Mouse (Mus musculus) ES-Bruce4 (cell line): ENCODE results near the gene Tex52.

Source experiments
- CTCF ChIP-seq: IDR thresholded peaks from one replicate; pipeline ENCODE4 v1.8.1; 2011; ENCODE audit warnings: low read depth, low read length
- POLR2A ChIP-seq: IDR thresholded peaks from one replicate; pipeline ENCODE4 v1.8.1; 2011; ENCODE audit warnings: low read length; ENCODE audit not compliant: insufficient read depth

GRCm38 (mm10) chr6:128390683-128391082 lies 15.4 kb downstream of the Tex52 start:
- no peak for TF ChIP-seq CTCF
- no peak for TF ChIP-seq POLR2A
